ENCODE assay signal across 24 mouse cellular contexts in the genomic region with DNA sequence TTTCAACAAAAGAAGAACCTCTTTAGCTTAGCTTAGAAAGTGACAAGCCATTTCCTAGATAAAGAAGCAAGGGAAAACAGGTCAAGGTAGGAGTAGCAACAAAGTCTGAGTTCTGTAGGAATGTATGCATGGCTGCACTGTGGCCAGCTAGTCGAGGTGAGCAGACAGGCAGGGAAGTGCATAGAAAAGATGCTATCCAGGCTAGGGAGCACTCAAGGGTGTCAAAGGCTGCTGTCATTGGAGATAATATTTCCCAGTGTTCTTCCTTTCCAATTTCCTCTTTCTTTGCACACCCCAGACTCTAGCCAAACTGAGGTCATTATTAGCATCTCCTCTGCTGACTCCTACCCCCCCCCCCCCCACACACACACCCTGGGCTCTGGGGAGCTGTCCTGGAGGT.
"Had no signal": no experiment of that assay in that cellular context is flagged by ENCODE, and none has a peak within 500 bp of the region (broad histone marks: within the 10 kb centered on the region; RNA-seq: fewer than 3 reads in every experiment).

No protein-coding gene starts in this region.

- H3K36me3 ChIP-seq: heart, embryonic 10.5 days; heart, embryonic 12.5 days; hindbrain, embryonic 10.5 days; hindbrain, embryonic 12.5 days; intestine, embryonic 15.5 days; limb, embryonic 13.5 days; limb, embryonic 15.5 days; liver, embryonic 12.5 days had no signal

- H3K27ac ChIP-seq: heart, embryonic 10.5 days; hindbrain, embryonic 10.5 days; hindbrain, embryonic 12.5 days; hindbrain, embryonic 14.5 days; intestine, embryonic 15.5 days; layer of hippocampus, adult 2 months; left cerebral cortex, adult 2 months; limb, embryonic 13.5 days; limb, embryonic 15.5 days; liver, embryonic 12.5 days; liver, embryonic 14.5 days had no signal

- H3K4me2 ChIP-seq: heart, embryonic 12.5 days; hindbrain, embryonic 12.5 days; hindbrain, embryonic 14.5 days; intestine, embryonic 15.5 days; limb, embryonic 13.5 days; limb, embryonic 15.5 days; liver, embryonic 12.5 days had no signal

- H3K4me1 ChIP-seq: heart, embryonic 10.5 days; heart, embryonic 12.5 days; intestine, embryonic 15.5 days; liver, embryonic 12.5 days had no signal

- H3K27me3 ChIP-seq: heart, embryonic 12.5 days; intestine, embryonic 15.5 days; limb, embryonic 15.5 days; liver, embryonic 12.5 days had no signal

- DNase-seq: forebrain, postnatal 0 days; gastrocnemius, postnatal 14 days; gastrocnemius, postnatal 36 days; heart, adult 18-20 months; heart, postnatal 10 days; heart, postnatal 4 days; kidney, adult 18-20 months; kidney, postnatal 25 days; kidney, postnatal 4 days had no signal

- H3K9me3 ChIP-seq: heart, embryonic 10.5 days; heart, embryonic 12.5 days; hindbrain, embryonic 10.5 days; hindbrain, embryonic 12.5 days; intestine, embryonic 15.5 days; limb, embryonic 13.5 days; limb, embryonic 15.5 days; liver, embryonic 12.5 days had no signal

- H3K9ac ChIP-seq: forebrain, postnatal 0 days; heart, embryonic 12.5 days; hindbrain, embryonic 12.5 days; hindbrain, embryonic 14.5 days; intestine, embryonic 15.5 days; limb, embryonic 13.5 days; limb, embryonic 15.5 days; liver, embryonic 12.5 days; liver, embryonic 14.5 days had no signal

- ATAC-seq: forebrain, postnatal 0 days; hindbrain, embryonic 16.5 days; inflammation-experienced regulatory T-cells, adult 6 months; intestine, embryonic 15.5 days; intestine, postnatal 0 days; liver, embryonic 12.5 days had no signal

- H3K4me3 ChIP-seq: heart, embryonic 10.5 days; heart, embryonic 12.5 days; hindbrain, embryonic 10.5 days; hindbrain, embryonic 12.5 days; intestine, embryonic 15.5 days; layer of hippocampus, adult 2 months; left cerebral cortex, adult 2 months; limb, embryonic 13.5 days; limb, embryonic 15.5 days; liver, embryonic 12.5 days had no signal
